Mouse (Mus musculus): ENCODE measurements around the gene Fbxo39.

GRCm38 (mm10) chr11:72287543-72287942, 26.7 kb upstream of the Fbxo39 start:
- no peak for TF ChIP-seq CTCF (IDR thresholded peaks at IDR 0.05; ENCODE audit: control insufficient read depth, insufficient read depth, insufficient replicate concordance, low read depth, low read length)
- TF ChIP-seq POLR2A (IDR thresholded peaks at IDR 0.05; ENCODE audit: control insufficient read depth, low read depth, low read length), result no peak
